Mouse (Mus musculus): ENCODE data around the gene Kcnt2.

Kcnt2 gene

GRCm38 (mm10) chr1:140373532-140373931 lies 127.6 kb downstream of the Kcnt2 start:
- no peak for DNase-seq (ENCODE audit: low read depth, low spot score)

GRCm38 (mm10) chr1:140378791-140379190 lies 132.8 kb downstream of the Kcnt2 start:
- DNase-seq (ENCODE audit: low read depth, low spot score): no peak

GRCm38 (mm10) chr1:140379526-140379925 lies 133.6 kb downstream of the Kcnt2 start:
- no peak for DNase-seq (ENCODE audit: low read depth, low spot score)

GRCm38 (mm10) chr1:140381093-140381492 lies 135.1 kb downstream of the Kcnt2 start:
- DNase-seq (ENCODE audit: low read depth, low spot score): no peak

- no peak for DNase-seq (ENCODE audit: low read depth, low spot score)
Measured at GRCm38 (mm10) chr1:140390301-140390700, 144.3 kb downstream of the Kcnt2 start.

GRCm38 (mm10) chr1:140397756-140398155 lies 151.8 kb downstream of the Kcnt2 start:
- no peak for DNase-seq (ENCODE audit: low read depth, low spot score)

- no peak for DNase-seq (ENCODE audit: low read depth, low spot score)
Measured at GRCm38 (mm10) chr1:140406631-140407288, 160.8 kb downstream of the Kcnt2 start.

GRCm38 (mm10) chr1:140415761-140416160 lies 169.8 kb downstream of the Kcnt2 start:
- no peak for DNase-seq (ENCODE audit: low read depth, low spot score)

- no peak for DNase-seq (ENCODE audit: low read depth, low spot score)
Measured at GRCm38 (mm10) chr1:140422954-140423353, 177.0 kb downstream of the Kcnt2 start.

- no peak for DNase-seq (ENCODE audit: low read depth, low spot score)
Measured at GRCm38 (mm10) chr1:140429284-140429850, 183.4 kb downstream of the Kcnt2 start.

- no peak for DNase-seq (ENCODE audit: low read depth, low spot score)
Measured at GRCm38 (mm10) chr1:140432039-140432438, 186.1 kb downstream of the Kcnt2 start.

- no peak for DNase-seq (ENCODE audit: low read depth, low spot score)
Measured at GRCm38 (mm10) chr1:140434791-140435190, 188.8 kb downstream of the Kcnt2 start.

- DNase-seq (ENCODE audit: low read depth, low spot score): no peak
Measured at GRCm38 (mm10) chr1:140438176-140438575, 192.2 kb downstream of the Kcnt2 start.

GRCm38 (mm10) chr1:140443904-140444303 lies 197.9 kb downstream of the Kcnt2 start:
- DNase-seq (ENCODE audit: low read depth, low spot score): no peak

- DNase-seq (ENCODE audit: low read depth, low spot score): no peak
Measured at GRCm38 (mm10) chr1:140444394-140444793, 198.4 kb downstream of the Kcnt2 start.

- no peak for DNase-seq (ENCODE audit: low read depth, low spot score)
Measured at GRCm38 (mm10) chr1:140451461-140451860, 205.5 kb downstream of the Kcnt2 start.

GRCm38 (mm10) chr1:140451924-140452323 lies 206.0 kb downstream of the Kcnt2 start:
- DNase-seq (ENCODE audit: low read depth, low spot score): no peak

GRCm38 (mm10) chr1:140455903-140456302 lies 209.9 kb downstream of the Kcnt2 start:
- DNase-seq (ENCODE audit: low read depth, low spot score): no peak

- DNase-seq (ENCODE audit: low read depth, low spot score): no peak
Measured at GRCm38 (mm10) chr1:140456873-140457272, 210.9 kb downstream of the Kcnt2 start.

GRCm38 (mm10) chr1:140468315-140468714 lies 222.4 kb downstream of the Kcnt2 start:
- no peak for DNase-seq (ENCODE audit: low read depth, low spot score)

GRCm38 (mm10) chr1:140469586-140469985 lies 223.6 kb downstream of the Kcnt2 start:
- DNase-seq (ENCODE audit: low read depth, low spot score): no peak

- no peak for DNase-seq (ENCODE audit: low read depth, low spot score)
Measured at GRCm38 (mm10) chr1:140476921-140477320, 231.0 kb downstream of the Kcnt2 start.

GRCm38 (mm10) chr1:140484016-140484415 lies 238.1 kb downstream of the Kcnt2 start:
- DNase-seq (ENCODE audit: low read depth, low spot score): no peak

GRCm38 (mm10) chr1:140489816-140490215 lies 243.9 kb downstream of the Kcnt2 start:
- DNase-seq (ENCODE audit: low read depth, low spot score): no peak
